Mouse (Mus musculus): ENCODE data around the gene Zfp319.

Gene Zfp319

GRCm38 (mm10) chr8:95312836-95313235 lies 18.9 kb downstream of the Zfp319 start:
- in situ Hi-C loops (cut with MboI), result no loop called here

GRCm38 (mm10) chr8:95310342-95310970 lies 21.3 kb downstream of the Zfp319 start, which contains the start of gene Tepp:
Gene Tepp, plus strand, starts transcription at chr8:95310566.
- in situ Hi-C loops (cut with MboI), result no loop called here

GRCm38 (mm10) chr8:95306431-95306830 lies 25.3 kb downstream of the Zfp319 start, which contains the start of gene Cngb1:
Gene Cngb1, minus strand, starts transcription at chr8:95306585.
- in situ Hi-C loops (cut with MboI), result no loop called here

GRCm38 (mm10) chr8:95305526-95305925 lies 26.2 kb downstream of the Zfp319 start:
- in situ Hi-C loops (cut with MboI), result no loop called here

GRCm38 (mm10) chr8:95302410-95302809 lies 29.3 kb downstream of the Zfp319 start:
- in situ Hi-C loops (cut with MboI), result no loop called here

- in situ Hi-C loops (cut with MboI), result no loop called here
Observed at GRCm38 (mm10) chr8:95293891-95294290, 37.9 kb downstream of the Zfp319 start.

- in situ Hi-C loops (cut with MboI), result no loop called here
Observed at GRCm38 (mm10) chr8:95293172-95293571, 38.6 kb downstream of the Zfp319 start.

- in situ Hi-C loops (cut with MboI), result no loop called here
Observed at GRCm38 (mm10) chr8:95289066-95289650, 42.6 kb downstream of the Zfp319 start.

- in situ Hi-C loops (cut with MboI), result no loop called here
Observed at GRCm38 (mm10) chr8:95281493-95281892, 50.3 kb downstream of the Zfp319 start.

Data from mature B cell (primary cell).